Mouse (Mus musculus) limb, embryonic 13.5 days (tissue): ENCODE measurements around the gene Timeless. TPM values are rescaled to one million over a fixed set of nuclear protein-coding genes. Genes with fewer than 3 reads are reported as not detected.

Experiments
- ATAC-seq: fragments of 200-750 bp; cut with Nextera tagmentation; 2 replicates; pipeline ENCODE4 v1.8.0; 2017; ENCODE audit warnings: low read depth, moderate number of reproducible peaks, moderate TSS enrichment; ENCODE audit not compliant: low FRiP score
- H3K27ac ChIP-seq: fragments of 300-500 bp; sonication (generic); 2 replicates; pipeline ENCODE4 v1.5.1; 2015; ENCODE audit warnings: inconsistent platforms, mild to moderate bottlenecking, moderate library complexity
- H3K27me3 ChIP-seq: fragments of 300-500 bp; sonication (generic); 2 replicates; pipeline ENCODE4 v1.6.1; 2015; ENCODE audit warnings: mild to moderate bottlenecking, inconsistent platforms
- H3K36me3 ChIP-seq: fragments of 300-500 bp; sonication (generic); 2 replicates; pipeline ENCODE4 v1.6.1; 2015; ENCODE audit warnings: inconsistent platforms, mild to moderate bottlenecking, moderate library complexity
- H3K4me1 ChIP-seq: fragments of 300-500 bp; sonication (generic); 2 replicates; pipeline ENCODE4 v1.6.1; 2015; ENCODE audit warnings: inconsistent platforms
- H3K4me2 ChIP-seq: fragments of 300-500 bp; sonication (generic); replicated peaks from 2 replicates; pipeline ENCODE4 v1.6.1; 2015; ENCODE audit warnings: inconsistent platforms, mild to moderate bottlenecking, moderate library complexity
- H3K4me3 ChIP-seq: fragments of 300-500 bp; sonication (generic); 2 replicates; pipeline ENCODE4 v1.5.1; 2015; ENCODE audit warnings: moderate library complexity, mild to moderate bottlenecking, inconsistent platforms
- H3K9ac ChIP-seq: fragments of 300-500 bp; sonication (generic); 2 replicates; pipeline ENCODE4 v1.6.1; 2015; ENCODE audit warnings: mild to moderate bottlenecking, inconsistent platforms
- H3K9me3 ChIP-seq: fragments of 300-500 bp; sonication (generic); 2 replicates; pipeline ENCODE4 v1.6.1; 2016; ENCODE audit warnings: inconsistent platforms
- WGBS: fragments of 180-500 bp; shearing (Covaris S2); methylation state at CpG from one replicate; pipeline ENCODE4 v1.1.7; 2015; 5-methylcytosine and 5-hydroxymethylcytosine counted together
- polyA plus RNA-seq: library from polyadenylated mRNA; unstranded; fragments of >200 nt; fragmentation: Nextera tagmentation; extraction: Ambion mirVana; gene quantifications from 2 replicates; pipeline ENCODE4 v1.2.1, GENCODE M21; 2015

Timeless gene
- polyA plus RNA-seq, 1 experiment from 2014 or later, result 75.7 TPM

DNA sequence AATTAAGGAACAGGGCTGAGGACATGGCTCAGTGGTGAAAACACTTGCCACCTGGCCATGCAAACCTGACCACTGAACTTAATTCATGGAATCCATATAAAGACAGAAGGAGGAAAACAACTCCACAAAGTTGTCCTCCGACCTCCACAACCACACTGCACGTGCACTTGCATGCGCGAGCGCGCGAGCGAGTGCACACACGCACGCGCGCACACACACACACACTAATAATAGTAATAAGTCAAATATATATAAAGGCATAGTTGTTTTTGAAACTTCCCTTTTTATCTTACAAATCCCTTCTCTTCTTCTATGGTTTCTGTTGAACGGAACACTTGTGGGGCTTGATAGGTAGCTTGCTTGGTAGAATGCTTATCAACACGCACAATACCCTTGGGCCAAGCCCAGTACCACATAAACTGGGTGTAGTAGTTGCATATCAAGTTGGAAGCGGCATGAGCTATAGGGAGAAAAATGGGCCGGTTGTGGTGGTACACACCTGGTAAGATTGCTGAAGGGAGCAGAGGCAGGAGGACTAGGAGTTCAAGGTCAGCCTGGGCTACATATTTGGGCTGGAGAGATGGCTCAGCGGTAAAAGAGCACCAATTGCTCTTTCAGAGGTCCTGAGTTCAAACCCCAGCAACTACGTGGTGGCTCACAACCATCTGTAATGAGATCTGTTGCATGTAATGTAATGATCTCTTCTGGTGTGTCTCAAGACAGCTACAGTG, 13.3 kb upstream of the Timeless start:
- H3K4me2 ChIP-seq, result no peak overlapping the region
- ATAC-seq, result no peak
- peaks cover 5% of the 10 kb centered on the region for H3K27me3 ChIP-seq
- H3K4me3 ChIP-seq, result no peak overlapping the region
- no peaks in the 10 kb centered on the region for H3K36me3 ChIP-seq
- no peaks in the 10 kb centered on the region for H3K4me1 ChIP-seq
- no peaks in the 10 kb centered on the region for H3K9me3 ChIP-seq
- H3K27ac ChIP-seq, result no peak overlapping the region
- WGBS, result 93% methylated on average over 18 of the region's 18 CpGs
- H3K9ac ChIP-seq, result no peak overlapping the region

DNA sequence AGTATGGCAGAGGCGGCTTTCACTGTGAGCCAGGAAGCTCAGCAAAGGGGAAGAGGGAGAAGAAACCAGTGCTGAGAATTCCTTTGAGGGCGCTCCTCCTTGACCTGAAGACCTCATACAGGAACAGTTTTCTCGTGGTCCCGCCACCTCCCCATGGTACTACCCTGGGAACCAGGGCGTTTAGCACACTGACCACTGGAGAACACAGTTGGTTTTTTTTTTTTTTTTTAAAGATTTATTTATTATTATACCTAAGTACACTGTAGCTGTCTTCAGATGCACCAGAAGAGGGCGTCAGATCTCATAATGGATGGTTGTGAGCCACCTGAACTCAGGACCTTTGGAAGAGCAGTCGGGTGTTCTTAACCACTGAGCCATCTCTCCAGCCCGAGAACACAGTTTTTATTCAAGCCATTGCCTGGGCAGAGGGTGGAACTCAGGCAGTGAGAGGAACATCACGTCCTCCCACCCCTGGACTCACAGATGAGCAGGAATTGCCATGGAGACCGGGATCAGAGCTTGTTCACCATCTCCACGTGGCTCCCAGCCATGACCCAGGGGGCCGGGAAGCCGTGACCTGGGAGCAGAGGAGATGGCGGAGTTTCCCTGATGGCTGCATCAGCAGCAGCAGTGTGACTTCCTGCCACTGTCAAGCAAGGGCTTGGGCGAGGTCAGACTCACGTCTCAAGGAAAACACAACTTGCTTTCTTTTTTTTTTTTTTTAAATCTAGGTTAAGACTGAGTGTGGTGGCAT, 10.2 kb upstream of the Timeless start:
- WGBS, result 56% methylated on average over 16 of the region's 16 CpGs
- Histone ChIP-seq H3K27me3 (no peaks in the 10 kb centered on the region), H3K9me3 (no peaks in the 10 kb centered on the region), H3K4me2 (no peak overlapping the region), H3K4me3 (no peak overlapping the region), H3K9ac (no peak overlapping the region), H3K36me3 (no peaks in the 10 kb centered on the region), H3K27ac (no peak overlapping the region), H3K4me1 (peaks cover 25% of the 10 kb centered on the region)
- ATAC-seq, result no peak

- no peaks in the 10 kb centered on the region for H3K9me3 ChIP-seq
- 27% methylated on average over 5 of the region's 5 CpGs for WGBS
- no peaks in the 10 kb centered on the region for H3K36me3 ChIP-seq
- H3K27me3 ChIP-seq, result no peaks in the 10 kb centered on the region
- H3K9ac ChIP-seq, result peak overlapping the region; percentile 39; the same call in 1 of the 2 replicates
- ATAC-seq, result peak; percentile 49; the same call in 1 of the 2 replicates
- H3K4me1 ChIP-seq, result peaks cover 33% of the 10 kb centered on the region
- H3K4me2 ChIP-seq, result peak overlapping the region; percentile 27
- H3K4me3 ChIP-seq, result no peak overlapping the region
- peak overlapping the region; percentile 69; the same call in 1 of the 2 replicates for H3K27ac ChIP-seq
Measured at GRCm38 (mm10) chr10:128225064-128225463, 6.8 kb upstream of the Timeless start.

DNA sequence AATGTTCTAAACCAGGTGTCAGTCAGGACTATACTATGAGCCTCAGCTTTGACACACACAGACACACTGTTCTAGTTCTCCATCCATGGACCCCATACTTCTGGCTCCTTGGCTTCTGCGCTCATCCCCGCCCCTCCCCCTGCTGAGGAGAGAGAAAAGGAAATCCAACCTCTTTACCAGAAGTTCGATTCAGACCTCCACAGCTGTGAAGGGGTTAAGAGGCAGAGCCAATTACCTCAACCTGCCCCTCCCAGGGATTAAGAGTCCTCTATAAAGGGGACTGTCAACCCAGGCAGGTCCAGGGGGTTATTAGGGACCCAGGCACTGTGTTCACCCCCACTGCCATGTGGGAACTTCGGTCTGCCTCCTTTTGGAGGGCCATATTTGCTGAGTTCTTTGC, 6.3 kb upstream of the Timeless start, which contains the start of gene Mip:
TSS of gene Mip (plus strand) at position 301 of the 400 bp plus-strand sequence.
- 38% methylated on average over 4 of the region's 4 CpGs for WGBS
- Histone ChIP-seq H3K27me3 (no peaks in the 10 kb centered on the region), H3K4me1 (peaks cover 37% of the 10 kb centered on the region), H3K4me2 (peak within 1 kb of the TSS; percentile 27), H3K9ac (peak within 1 kb of the TSS; percentile 39; the same call in 1 of the 2 replicates), H3K4me3 (no peak within 1 kb of the TSS), H3K9me3 (no peaks in the 10 kb centered on the region), H3K36me3 (no peaks in the 10 kb centered on the region), H3K27ac (peak within 1 kb of the TSS; percentile 69)
- ATAC-seq, result 0 out of 2 replicates have a peak, but pooled peaks have one; percentile 52

DNA sequence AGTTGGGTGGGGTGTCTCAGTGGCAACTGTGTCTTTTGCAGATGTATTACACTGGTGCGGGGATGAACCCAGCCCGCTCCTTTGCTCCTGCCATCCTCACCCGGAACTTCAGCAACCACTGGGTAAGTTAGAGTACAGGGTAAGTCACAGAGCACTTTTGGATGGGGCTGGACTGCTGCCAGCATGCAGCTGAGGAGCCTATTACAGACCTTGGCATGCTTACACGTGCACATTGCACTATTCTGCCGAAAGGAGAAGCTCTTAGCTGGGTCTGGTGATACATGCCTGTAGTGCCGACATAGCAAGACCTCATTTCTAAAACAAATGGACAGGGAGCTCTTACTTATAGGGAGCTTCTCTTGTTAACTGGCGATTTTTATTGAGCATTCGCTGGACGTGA, 4.3 kb upstream of the Timeless start:
- no peak overlapping the region for H3K27ac ChIP-seq
- 70% methylated on average over 9 of the region's 9 CpGs for WGBS
- no peak overlapping the region for H3K4me2 ChIP-seq
- no peak overlapping the region for H3K9ac ChIP-seq
- peaks cover 44% of the 10 kb centered on the region for H3K4me1 ChIP-seq
- no peaks in the 10 kb centered on the region for H3K27me3 ChIP-seq
- H3K4me3 ChIP-seq, result no peak overlapping the region
- H3K9me3 ChIP-seq, result no peaks in the 10 kb centered on the region
- no peak for ATAC-seq
- H3K36me3 ChIP-seq, result no peaks in the 10 kb centered on the region

DNA sequence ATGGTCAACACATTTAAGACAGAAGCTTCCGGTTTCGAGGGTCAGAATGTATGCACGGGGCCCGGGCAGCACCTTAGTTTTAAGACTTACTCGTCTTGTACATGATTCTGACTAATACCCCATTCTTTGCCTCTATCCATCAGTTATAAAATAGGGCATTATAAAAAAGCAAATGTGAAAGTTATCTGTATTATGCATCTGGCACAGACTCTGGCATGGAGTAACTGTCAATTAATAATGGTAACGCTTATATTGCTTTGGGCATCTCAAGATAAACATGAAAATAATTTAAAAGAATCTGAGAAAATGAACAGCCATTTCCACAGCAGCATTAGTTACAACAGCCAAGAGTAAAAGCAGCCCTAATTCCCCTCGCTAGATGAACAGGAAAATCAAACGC, 3.9 kb upstream of the Timeless start:
- no peak overlapping the region for H3K4me3 ChIP-seq
- 89% methylated on average over 8 of the region's 8 CpGs for WGBS
- no peak for ATAC-seq
- no peak overlapping the region for H3K4me2 ChIP-seq
- no peak overlapping the region for H3K9ac ChIP-seq
- no peak overlapping the region for H3K27ac ChIP-seq
- H3K4me1 ChIP-seq, result peaks cover 48% of the 10 kb centered on the region
- no peaks in the 10 kb centered on the region for H3K36me3 ChIP-seq
- H3K9me3 ChIP-seq, result no peaks in the 10 kb centered on the region
- no peaks in the 10 kb centered on the region for H3K27me3 ChIP-seq

DNA sequence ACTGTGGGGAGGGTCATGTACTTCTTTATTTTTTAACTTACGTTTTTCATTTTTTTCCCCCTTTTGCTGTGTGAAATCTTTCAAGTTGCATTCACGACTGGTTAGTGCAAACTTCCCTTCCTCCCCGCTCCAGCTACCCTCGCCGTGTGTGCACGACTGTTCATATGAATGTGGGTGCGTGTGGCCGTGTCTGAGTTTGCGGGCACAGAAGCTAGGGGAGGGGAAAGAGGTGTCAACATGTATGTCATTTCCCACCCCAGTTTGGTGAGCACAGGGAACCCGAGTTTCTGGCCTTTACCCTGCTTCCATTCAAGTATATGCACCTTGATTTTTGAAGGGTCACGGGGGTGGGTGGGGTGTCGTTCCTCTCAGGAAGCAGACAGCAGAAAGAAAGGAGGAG, 1.3 kb upstream of the Timeless start:
- H3K4me2 ChIP-seq, result peak overlapping the region; percentile 75
- 0 out of 2 replicates have a peak overlapping the region, but pooled peaks have one; percentile 85 for H3K9ac ChIP-seq
- H3K27ac ChIP-seq, result peak overlapping the region; percentile 94
- H3K36me3 ChIP-seq, result peaks cover 9% of the 10 kb centered on the region; the same call in 1 of the 2 replicates
- H3K4me1 ChIP-seq, result peaks cover 42% of the 10 kb centered on the region
- no peaks in the 10 kb centered on the region for H3K9me3 ChIP-seq
- H3K27me3 ChIP-seq, result no peaks in the 10 kb centered on the region
- 67% methylated on average over 12 of the region's 12 CpGs for WGBS
- ATAC-seq, result no peak
- H3K4me3 ChIP-seq, result no peak overlapping the region

GRCm38 (mm10) chr10:128231146-128231545, 719 bp upstream of the Timeless start:
- peak overlapping the region; percentile 77 for H3K4me3 ChIP-seq
- peak overlapping the region; percentile 85 for H3K9ac ChIP-seq
- H3K4me1 ChIP-seq, result peaks cover 41% of the 10 kb centered on the region
- H3K27ac ChIP-seq, result peak overlapping the region; percentile 94
- no peaks in the 10 kb centered on the region for H3K9me3 ChIP-seq
- peak overlapping the region; percentile 75 for H3K4me2 ChIP-seq
- H3K27me3 ChIP-seq, result no peaks in the 10 kb centered on the region
- no peak for ATAC-seq
- peaks cover 9% of the 10 kb centered on the region; the same call in 1 of the 2 replicates for H3K36me3 ChIP-seq
- 9% methylated on average over 5 of the region's 5 CpGs for WGBS

GRCm38 (mm10) chr10:128232420-128232985, 638 bp downstream of the Timeless start:
- Histone ChIP-seq H3K9me3 (no peaks in the 10 kb centered on the region), H3K4me1 (peaks cover 35% of the 10 kb centered on the region), H3K27me3 (no peaks in the 10 kb centered on the region), H3K9ac (peak overlapping the region; percentile 85), H3K36me3 (peaks cover 9% of the 10 kb centered on the region; the same call in 1 of the 2 replicates), H3K4me2 (peak overlapping the region; percentile 75), H3K27ac (peak overlapping the region; percentile 94), H3K4me3 (peak overlapping the region; percentile 77)
- under 1% methylated on average over 14 of the region's 14 CpGs for WGBS
- ATAC-seq, result peak; percentile 46; the same call in 1 of the 2 replicates

GRCm38 (mm10) chr10:128236321-128236720, 4.5 kb downstream of the Timeless start:
- Histone ChIP-seq H3K4me2 (no peak overlapping the region), H3K4me1 (peaks cover 25% of the 10 kb centered on the region), H3K4me3 (no peak overlapping the region), H3K36me3 (peaks cover 32% of the 10 kb centered on the region), H3K9me3 (no peaks in the 10 kb centered on the region), H3K27me3 (no peaks in the 10 kb centered on the region), H3K27ac (peak overlapping the region; percentile 63; the same call in 1 of the 2 replicates), H3K9ac (peak overlapping the region; percentile 1; the same call in 1 of the 2 replicates)
- WGBS, result 30% methylated on average over 4 of the region's 4 CpGs
- no peak for ATAC-seq

DNA sequence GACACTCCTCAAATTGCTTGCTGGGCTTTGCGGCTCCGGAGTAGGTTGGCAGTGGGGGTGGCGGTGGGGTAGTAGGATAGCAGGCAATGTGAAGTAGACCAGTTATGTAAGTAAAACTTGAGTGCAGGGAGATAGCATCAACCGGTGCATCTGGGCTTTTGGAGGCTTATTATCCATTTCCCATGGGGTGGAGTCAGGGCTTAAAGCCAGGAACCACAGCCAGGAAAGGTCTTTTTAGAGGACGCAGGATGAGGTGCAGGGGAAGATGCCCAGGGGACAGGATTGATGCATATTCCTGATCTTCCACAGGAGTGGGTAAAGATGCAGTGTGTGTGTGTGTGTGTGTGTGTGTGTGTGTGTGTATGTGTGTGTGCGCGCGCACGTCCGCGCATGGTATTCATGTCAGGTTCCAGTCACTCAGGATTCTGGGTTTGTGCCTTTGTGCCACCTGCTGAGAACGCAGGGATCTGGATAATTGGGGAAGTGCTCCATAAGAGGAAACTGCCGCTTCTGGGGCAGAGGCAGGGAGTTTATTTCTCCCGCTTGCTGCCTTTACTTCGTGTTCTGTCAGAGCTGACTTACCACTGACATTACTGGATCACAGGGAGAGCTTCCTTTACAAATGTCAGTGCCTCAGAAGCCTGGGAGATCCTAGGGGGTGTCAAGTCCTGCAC, 6.1 kb downstream of the Timeless start:
- WGBS, result 78% methylated on average over 15 of the region's 15 CpGs
- H3K9me3 ChIP-seq, result no peaks in the 10 kb centered on the region
- peak overlapping the region; percentile 10; the same call in 1 of the 2 replicates for H3K27ac ChIP-seq
- no peaks in the 10 kb centered on the region for H3K27me3 ChIP-seq
- no peak overlapping the region for H3K4me2 ChIP-seq
- no peak for ATAC-seq
- peaks cover 49% of the 10 kb centered on the region for H3K36me3 ChIP-seq
- H3K4me3 ChIP-seq, result no peak overlapping the region
- H3K9ac ChIP-seq, result no peak overlapping the region
- peaks cover 22% of the 10 kb centered on the region for H3K4me1 ChIP-seq
